Mouse (Mus musculus) heart, embryonic 16.5 days (tissue): ENCODE measurements at regions not wholly inside any gene's neighbourhood (a gene's known extent, or its start where the extent isn't known, plus 50 kb on each side); places are given as distances from the start of the nearest gene placed in this dataset.
"Not testable (repeated sequence)": the region's sequence is repeated elsewhere in the genome, so short reads cannot be mapped to it uniquely, and the experiment has no call there.

Experiments
- ATAC-seq: fragments of 200-750 bp; cut with Nextera tagmentation; replicated peaks from 2 replicates; pipeline ENCODE4 v1.8.0; 2017; ENCODE audit warnings: moderate number of reproducible peaks; ENCODE audit not compliant: insufficient read depth, low FRiP score; ENCODE audit errors: extremely low read depth
- H3K27ac ChIP-seq: fragments of 300-500 bp; sonication (generic); 2 replicates; pipeline ENCODE4 v1.5.1; 2014; ENCODE audit warnings: mild to moderate bottlenecking, low read length, control low read depth, moderate library complexity
- H3K27me3 ChIP-seq: fragments of 300-500 bp; sonication (generic); 2 replicates; pipeline ENCODE4 v1.6.1; 2014; ENCODE audit warnings: low read length, mixed read lengths; ENCODE audit not compliant: control insufficient read depth, insufficient read depth
- H3K36me3 ChIP-seq: fragments of 300-500 bp; sonication (generic); 2 replicates; pipeline ENCODE4 v1.6.1; 2014; ENCODE audit not compliant: control insufficient read depth, insufficient read depth
- H3K4me1 ChIP-seq: fragments of 300-500 bp; sonication (generic); 2 replicates; pipeline ENCODE4 v1.6.1; 2014; ENCODE audit warnings: low read length, mixed read lengths; ENCODE audit not compliant: control insufficient read depth, insufficient read depth
- H3K4me2 ChIP-seq: fragments of 300-500 bp; sonication (generic); 2 replicates; pipeline ENCODE4 v1.6.1; 2014; ENCODE audit warnings: low read depth, mild to moderate bottlenecking, control low read depth, low read length
- H3K4me3 ChIP-seq: fragments of 300-500 bp; sonication (generic); 2 replicates; pipeline ENCODE4 v1.5.1; 2014; ENCODE audit warnings: mild to moderate bottlenecking, control low read depth, low read length
- H3K9ac ChIP-seq: fragments of 300-500 bp; sonication (generic); 2 replicates; pipeline ENCODE4 v1.6.1; 2014; ENCODE audit warnings: low read length, control low read depth
- H3K9me3 ChIP-seq: fragments of 300-500 bp; sonication (generic); replicated peaks from 2 replicates; pipeline ENCODE4 v1.6.1; 2016; ENCODE audit warnings: low read length; ENCODE audit not compliant: control insufficient read depth
- WGBS: fragments of 180-500 bp; shearing (Covaris S2); extraction: QIAGEN DNeasy Blood & Tissue Kit; methylation state at CpG from one replicate; pipeline ENCODE4 v1.1.7; 2014; 5-methylcytosine and 5-hydroxymethylcytosine counted together

DNA sequence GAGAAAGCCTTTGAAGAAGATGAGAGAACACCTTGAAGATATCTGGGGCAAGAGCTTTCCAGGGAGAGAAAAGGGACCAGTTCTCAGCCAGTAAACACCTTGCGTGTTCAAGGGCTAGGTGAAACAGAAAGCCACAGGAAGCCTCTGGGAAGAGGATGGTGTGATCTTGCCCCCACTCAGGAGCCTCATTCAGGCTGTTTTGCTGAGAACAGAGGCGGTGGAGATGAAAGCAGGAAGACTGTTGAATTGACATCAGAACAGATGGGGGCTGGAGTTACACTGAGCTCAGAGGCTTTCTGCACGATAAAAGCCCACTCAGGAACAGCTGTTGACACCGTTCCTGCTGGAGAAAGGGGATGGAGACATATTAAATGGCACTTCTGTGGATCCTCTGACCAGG is 262.5 kb downstream of the Dad1 start:
- no peaks in the 10 kb centered on the region for H3K4me1 ChIP-seq
- no peak overlapping the region for H3K4me2 ChIP-seq
- no peaks in the 10 kb centered on the region for H3K36me3 ChIP-seq
- H3K9me3 ChIP-seq = no peaks in the 10 kb centered on the region
- no peaks in the 10 kb centered on the region for H3K27me3 ChIP-seq
- H3K9ac ChIP-seq = no peak overlapping the region
- H3K27ac ChIP-seq = no peak overlapping the region
- no peak for ATAC-seq
- 29% methylated on average over 4 of the region's 4 CpGs for WGBS
- H3K4me3 ChIP-seq = no peak overlapping the region

- Histone ChIP-seq H3K27me3 (no peaks in the 10 kb centered on the region), H3K4me2 (no peak overlapping the region), H3K9ac (no peak overlapping the region), H3K36me3 (no peaks in the 10 kb centered on the region), H3K27ac (no peak overlapping the region), H3K4me1 (no peaks in the 10 kb centered on the region), H3K4me3 (no peak overlapping the region), H3K9me3 (no peaks in the 10 kb centered on the region)
- no peak for ATAC-seq
- WGBS = 62% methylated on average over 5 of the region's 5 CpGs
Measured at GRCm38 (mm10) chr14:53980771-53981170, 273.1 kb downstream of the Dad1 start.

DNA sequence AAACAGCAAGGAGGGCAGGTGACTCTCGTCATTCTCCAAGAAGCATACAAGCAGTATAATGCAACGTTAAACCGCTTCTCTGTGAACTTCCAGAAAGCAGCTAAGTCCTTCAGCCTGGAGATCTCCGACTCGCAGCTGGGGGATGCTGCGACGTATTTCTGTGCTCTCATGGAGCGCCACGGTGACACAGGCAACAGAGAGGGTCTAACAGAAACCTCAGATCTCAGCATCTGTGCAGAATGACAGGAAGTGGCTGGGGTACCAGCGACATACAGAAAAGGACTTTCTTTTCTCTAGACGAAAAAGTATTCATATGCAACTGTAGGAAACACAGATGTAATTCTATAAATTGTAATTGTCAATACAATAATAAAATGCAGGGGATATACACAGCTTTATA is 292.5 kb downstream of the Dad1 start:
- not testable (repeated sequence) for ATAC-seq

DNA sequence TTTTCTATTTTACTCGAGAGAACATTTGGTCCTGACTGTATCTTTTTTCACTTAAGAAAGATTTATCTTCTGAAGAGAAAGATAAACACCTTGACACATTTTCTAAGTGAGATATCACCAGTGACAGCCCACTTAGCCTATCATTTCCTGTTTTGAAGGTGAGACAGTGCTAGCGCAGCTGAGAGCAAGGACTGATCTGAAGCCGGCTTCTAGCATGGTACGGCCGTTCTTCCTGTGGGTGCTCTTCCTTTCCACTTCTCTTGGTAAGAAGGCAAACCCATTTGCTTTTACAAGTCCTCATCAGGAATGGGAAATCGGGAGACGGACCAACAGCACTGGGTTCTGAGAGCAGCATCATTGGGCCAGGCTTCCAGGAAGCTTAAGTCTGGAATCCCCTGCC is 293.1 kb downstream of the Dad1 start:
- H3K27me3 ChIP-seq = no peaks in the 10 kb centered on the region
- H3K36me3 ChIP-seq = no peaks in the 10 kb centered on the region
- H3K27ac ChIP-seq = peak overlapping the region; percentile 19; the same call in 1 of the 2 replicates
- H3K4me2 ChIP-seq = peak overlapping the region; percentile 27
- no peaks in the 10 kb centered on the region for H3K9me3 ChIP-seq
- no peak for ATAC-seq
- H3K9ac ChIP-seq = no peak overlapping the region
- WGBS = 30% methylated on average over 7 of the region's 7 CpGs
- no peaks in the 10 kb centered on the region for H3K4me1 ChIP-seq
- no peak overlapping the region for H3K4me3 ChIP-seq

More for the DNA sequence above, 292.5 kb downstream of the Dad1 start:
- H3K9me3 ChIP-seq, H3K9ac ChIP-seq, H3K4me1 ChIP-seq, H3K36me3 ChIP-seq, H3K4me2 ChIP-seq, H3K27ac ChIP-seq, H3K27me3 ChIP-seq, H3K4me3 ChIP-seq: not testable (repeated sequence)
- 72% methylated on average over 8 of the region's 11 CpGs for WGBS

DNA sequence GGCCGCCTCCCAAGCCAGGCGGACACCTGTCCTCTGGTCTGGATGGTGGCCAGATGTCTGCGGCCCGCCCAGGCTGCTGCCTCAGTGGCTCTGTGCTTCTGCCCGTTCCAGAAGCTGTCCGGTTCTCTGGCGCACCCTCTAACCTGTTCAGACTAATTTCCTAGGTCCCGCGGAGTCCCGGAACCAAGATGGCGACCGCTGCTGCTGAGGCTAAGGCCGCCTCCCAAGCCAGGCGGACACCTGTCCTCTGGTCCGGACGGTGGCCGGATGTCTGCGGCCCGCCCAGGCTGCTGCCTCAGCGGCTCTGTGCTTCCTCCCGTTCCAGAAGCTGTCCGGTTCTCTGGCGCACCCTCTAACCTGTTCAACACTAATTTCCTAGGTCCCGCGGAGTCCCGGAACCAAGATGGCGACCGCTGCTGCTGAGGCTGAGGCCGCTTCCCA is 318.1 kb downstream of the Dad1 start:
- not testable (repeated sequence) for H3K4me1 ChIP-seq, H3K27me3 ChIP-seq, H3K27ac ChIP-seq, H3K4me2 ChIP-seq, H3K9ac ChIP-seq, H3K9me3 ChIP-seq, H3K36me3 ChIP-seq, ATAC-seq, H3K4me3 ChIP-seq
- 91% methylated on average over 29 of the region's 29 CpGs for WGBS

GRCm38 (mm10) chr14:53935336-53935735 is 318.6 kb downstream of the Dad1 start:
- H3K4me3 ChIP-seq, ATAC-seq, H3K36me3 ChIP-seq, H3K9me3 ChIP-seq, H3K27ac ChIP-seq, H3K27me3 ChIP-seq, H3K4me2 ChIP-seq, H3K4me1 ChIP-seq, H3K9ac ChIP-seq: not testable (repeated sequence)
- 87% methylated on average over 8 of the region's 13 CpGs for WGBS

DNA sequence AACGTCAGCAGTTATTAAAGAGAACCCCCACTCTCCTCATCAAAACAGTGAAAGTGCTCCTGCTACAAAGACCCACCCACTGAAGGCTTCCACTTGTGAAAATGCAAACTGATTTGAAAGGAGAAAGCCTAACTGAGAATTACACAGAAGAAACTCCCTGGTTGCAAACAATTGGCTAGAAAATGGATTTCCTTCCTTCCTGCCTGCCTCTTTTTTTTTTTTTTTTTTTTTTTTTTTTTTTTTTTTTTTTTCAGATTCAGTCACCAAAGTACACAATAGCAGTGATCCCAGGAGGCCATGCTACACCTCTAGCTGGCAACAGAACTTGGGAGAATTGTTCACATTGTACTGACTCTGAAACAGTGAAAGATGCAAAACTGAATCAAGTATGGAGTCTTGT is 343.0 kb downstream of the Dad1 start:
- no peak overlapping the region for H3K4me2 ChIP-seq
- 57% methylated on average over 1 of the region's 1 CpGs for WGBS
- H3K36me3 ChIP-seq = no peaks in the 10 kb centered on the region
- no peaks in the 10 kb centered on the region for H3K9me3 ChIP-seq
- no peak overlapping the region for H3K4me3 ChIP-seq
- no peak overlapping the region for H3K9ac ChIP-seq
- no peak overlapping the region for H3K27ac ChIP-seq
- H3K27me3 ChIP-seq = no peaks in the 10 kb centered on the region
- no peak for ATAC-seq
- H3K4me1 ChIP-seq = no peaks in the 10 kb centered on the region

- Histone ChIP-seq H3K36me3 (no peaks in the 10 kb centered on the region), H3K4me1 (no peaks in the 10 kb centered on the region), H3K27me3 (no peaks in the 10 kb centered on the region), H3K4me3 (no peak overlapping the region), H3K27ac (no peak overlapping the region), H3K9ac (no peak overlapping the region), H3K4me2 (no peak overlapping the region), H3K9me3 (no peaks in the 10 kb centered on the region)
- ATAC-seq = no peak
- 49% methylated on average over 3 of the region's 3 CpGs for WGBS
Measured at GRCm38 (mm10) chr14:53904578-53904977, 349.3 kb downstream of the Dad1 start.

- no peaks in the 10 kb centered on the region for H3K4me1 ChIP-seq
- H3K4me2 ChIP-seq = no peak overlapping the region
Measured at GRCm38 (mm10) chr14:53901103-53901502, 352.8 kb downstream of the Dad1 start.

DNA sequence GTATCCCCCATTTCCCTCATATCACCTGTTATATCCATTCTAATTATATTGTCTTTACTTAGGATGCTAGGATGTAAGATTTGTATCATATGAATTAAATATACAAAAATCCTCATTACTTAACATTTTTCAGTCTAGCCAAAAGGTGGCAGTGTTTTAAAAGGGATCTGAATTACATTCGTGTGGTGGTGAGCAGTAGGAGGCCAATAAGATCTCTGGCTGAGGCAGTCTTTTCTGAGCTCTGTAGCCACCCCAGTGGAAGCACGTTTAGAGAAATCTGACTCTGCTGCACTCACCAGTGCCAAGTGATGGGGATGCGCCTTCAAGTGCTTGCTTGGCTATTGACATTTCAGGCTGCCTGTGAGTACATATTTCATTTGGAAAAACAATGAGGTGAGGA is 372.6 kb downstream of the Dad1 start:
- Histone ChIP-seq H3K36me3 (no peaks in the 10 kb centered on the region), H3K27me3 (no peaks in the 10 kb centered on the region), H3K4me2 (no peak overlapping the region), H3K27ac (no peak overlapping the region), H3K4me1 (no peaks in the 10 kb centered on the region), H3K9ac (no peak overlapping the region), H3K9me3 (no peaks in the 10 kb centered on the region), H3K4me3 (no peak overlapping the region)
- WGBS = 11% methylated on average over 3 of the region's 3 CpGs
- 0 out of 2 replicates have a peak, but pooled peaks have one; percentile 32 for ATAC-seq

More at GRCm38 (mm10) chr14:53901103-53901502, 352.8 kb downstream of the Dad1 start:
- H3K9ac ChIP-seq = no peak overlapping the region
- no peaks in the 10 kb centered on the region for H3K9me3 ChIP-seq
- ATAC-seq = no peak
- H3K27ac ChIP-seq = no peak overlapping the region
- H3K27me3 ChIP-seq = no peaks in the 10 kb centered on the region
- no peak overlapping the region for H3K4me3 ChIP-seq
- WGBS = 67% methylated on average over 1 of the region's 1 CpGs
- no peaks in the 10 kb centered on the region for H3K36me3 ChIP-seq
